Comparison of ENCODE assay signal across 8 mouse cellular contexts in genomic region chr2:163661371-163661850, GRCm38 (mm10). TPM values are rescaled to one million over a fixed set of nuclear protein-coding genes. Genes with fewer than 3 reads are reported as not detected.
DNase-seq lines count a peak whose midpoint lies in the region; ATAC-seq and TF ChIP-seq lines count a peak whose summit lies in the region.

No protein-coding gene starts in this region.

- H3K27me3 ChIP-seq in hindbrain, embryonic 10.5 days (ENCODE audit: insufficient read depth, poor library complexity, severe bottlenecking): no peaks in the 10 kb centered on the region
- H3K27me3 ChIP-seq in hindbrain, postnatal 0 days (ENCODE audit: insufficient read depth, low read length): no peaks in the 10 kb centered on the region

- H3K4me3 ChIP-seq in hindbrain, embryonic 10.5 days: no peak overlapping the region
- H3K4me3 ChIP-seq in hindbrain, postnatal 0 days (ENCODE audit: low read length): no peak overlapping the region

- ATAC-seq in hindbrain, postnatal 0 days: no peak

- intact Hi-C loops in left cerebral cortex, postnatal 36 days (cut with DNase I): loop anchor here (1.0 kb wide), 2 partner anchors 14 to 42 kb away; no protein-coding TSS in a partner anchor

- no peaks in the 10 kb centered on the region for H3K9me3 ChIP-seq in hindbrain, embryonic 10.5 days
- H3K9me3 ChIP-seq in hindbrain, postnatal 0 days (ENCODE audit: low read length): no peaks in the 10 kb centered on the region

- peak; percentile 12 for DNase-seq in hindbrain, embryonic 10.5 days (ENCODE audit: low spot score)
- no peak for DNase-seq in hindbrain, postnatal 0 days (ENCODE audit: low spot score)
- peak; percentile 62 for DNase-seq in adrenal gland, postnatal 14 days
- DNase-seq in frontal cortex, adult 2 months (ENCODE audit: extremely low spot score in 1 of 2, low spot score in 1 of 2): peak; percentile 70 to 84
- peak; percentile 68 to 80 for DNase-seq in left cerebral cortex, postnatal 36 days (ENCODE audit: low spot score in 2 of 2)
- DNase-seq in natural killer cell, adult 2 months (ENCODE audit: low spot score in 2 of 2): no peak
- no peak for DNase-seq in embryo, embryonic 11 days
- DNase-seq in ovary, postnatal 14 days (ENCODE audit: low spot score): no peak

- H3K36me3 ChIP-seq in hindbrain, embryonic 10.5 days: peaks cover 22% of the 10 kb centered on the region
- no peaks in the 10 kb centered on the region for H3K36me3 ChIP-seq in hindbrain, postnatal 0 days (ENCODE audit: insufficient read depth, low read length)

- TF ChIP-seq CTCF in hindbrain, postnatal 0 days (IDR thresholded peaks at IDR 0.05; ENCODE audit: low read depth): no peak

- peaks cover 39% of the 10 kb centered on the region for H3K4me1 ChIP-seq in hindbrain, embryonic 10.5 days (replicated peaks)
- H3K4me1 ChIP-seq in hindbrain, postnatal 0 days (ENCODE audit: insufficient read depth, low read length): peaks cover 8% of the 10 kb centered on the region; the same call in 1 of the 2 replicates

- 48% methylated on average over 6 of the region's 6 CpGs for WGBS in hindbrain, embryonic 10.5 days
- 56% methylated on average over 6 of the region's 6 CpGs for WGBS in hindbrain, postnatal 0 days

- H3K9ac ChIP-seq in hindbrain, postnatal 0 days (replicated peaks; ENCODE audit: low read length): no peak overlapping the region

- peak overlapping the region; percentile 35; the same call in 1 of the 2 replicates for H3K27ac ChIP-seq in hindbrain, embryonic 10.5 days
- no peak overlapping the region for H3K27ac ChIP-seq in hindbrain, postnatal 0 days

- H3K4me2 ChIP-seq in hindbrain, postnatal 0 days (ENCODE audit: low read depth, low read length): no peak overlapping the region

RNA-seq across cellular contexts. Expression of gene Pkig, which starts 3.2 kb away (rescaled TPM):
- polyA plus RNA-seq in hindbrain, embryonic 10.5 days (2016; fragmentation: Nextera tagmentation; extraction: Ambion mirVana): 158 and 185 TPM in 2 replicates
- total RNA-seq in hindbrain, postnatal 0 days (2014; rRNA removed): 70.8 and 95.2 TPM in 2 replicates
- polyA plus RNA-seq in hindbrain, postnatal 0 days (2015; fragmentation: Nextera tagmentation; extraction: Ambion mirVana): 136 and 141 TPM in 2 replicates
- total RNA-seq in adrenal gland, postnatal 14 days (2021): 44.2 and 46.9 TPM in 2 replicates
- 194 and 214 TPM in 2 replicates for polyA plus RNA-seq in frontal cortex, adult 2 months (2012; rRNA removed)
- total RNA-seq in left cerebral cortex, postnatal 36 days (2021): 100 to 1,000 TPM; 135 to 144 TPM

RNA-seq across cellular contexts. Expression of gene Serinc3, which starts 16.5 kb away (rescaled TPM):
- 24.2 and 25.6 TPM in 2 replicates for polyA plus RNA-seq in hindbrain, embryonic 10.5 days (2016; fragmentation: Nextera tagmentation; extraction: Ambion mirVana)
- total RNA-seq in hindbrain, postnatal 0 days (2014; rRNA removed): 82.6 and 97.4 TPM in 2 replicates
- 35.9 and 36.5 TPM in 2 replicates for polyA plus RNA-seq in hindbrain, postnatal 0 days (2015; fragmentation: Nextera tagmentation; extraction: Ambion mirVana)
- total RNA-seq in adrenal gland, postnatal 14 days (2021): 390 and 468 TPM in 2 replicates
- 167 and 199 TPM in 2 replicates for polyA plus RNA-seq in frontal cortex, adult 2 months (2012; rRNA removed)
- 100 to 1,000 TPM; 224 to 251 TPM for total RNA-seq in left cerebral cortex, postnatal 36 days (2021)

RNA-seq across cellular contexts. Expression of gene Ttpal, which starts 59.3 kb away (rescaled TPM):
- 31.5 and 36.9 TPM in 2 replicates for polyA plus RNA-seq in hindbrain, embryonic 10.5 days (2016; fragmentation: Nextera tagmentation; extraction: Ambion mirVana)
- total RNA-seq in hindbrain, postnatal 0 days (2014; rRNA removed): 54.6 and 59.7 TPM in 2 replicates
- 27.9 and 28.0 TPM in 2 replicates for polyA plus RNA-seq in hindbrain, postnatal 0 days (2015; fragmentation: Nextera tagmentation; extraction: Ambion mirVana)
- total RNA-seq in adrenal gland, postnatal 14 days (2021): 29.9 and 33.4 TPM in 2 replicates
- 44.2 and 47.2 TPM in 2 replicates for polyA plus RNA-seq in frontal cortex, adult 2 months (2012; rRNA removed)
- total RNA-seq in left cerebral cortex, postnatal 36 days (2021): 10 to 100 TPM; 63.0 to 70.7 TPM

Comparison
In these comparisons a context has a peak if more than half of its experiments do, and no peak if none do; other contexts are left out.
1. DNase-seq: peak in hindbrain, embryonic 10.5 days (single experiment), adrenal gland, postnatal 14 days (single experiment), frontal cortex, adult 2 months (2 of 2) and left cerebral cortex, postnatal 36 days (2 of 2); none in hindbrain, postnatal 0 days (single experiment), natural killer cell, adult 2 months (0 of 2), embryo, embryonic 11 days (single experiment) and ovary, postnatal 14 days (single experiment).